Mouse (Mus musculus) lung, postnatal 0 days (tissue): Measurements from ENCODE around the gene Vmn1r59.

Experiments
- CTCF ChIP-seq: IDR thresholded peaks from 2 replicates; pipeline ENCODE4 v1.5.1; 2016; ENCODE audit warnings: antibody characterized with exemption, mild to moderate bottlenecking
- EP300 ChIP-seq: IDR thresholded peaks from 2 replicates; pipeline ENCODE4 v1.6.1; 2016; ENCODE audit warnings: antibody characterized with exemption, mild to moderate bottlenecking, control low read depth

GRCm38 (mm10) chr7:5456674-5457073 lies at the start of gene Vmn1r59:
- TF ChIP-seq EP300 = no peak
- TF ChIP-seq CTCF = no peak
